Mouse (Mus musculus) liver, embryonic 16.5 days (tissue): ENCODE measurements at regions not wholly inside any gene's neighbourhood (a gene's known extent, or its start where the extent isn't known, plus 50 kb on each side); places are given as distances from the start of the nearest gene placed in this dataset.

ENCODE experiments used
- ATAC-seq: fragments of 200-750 bp; cut with Nextera tagmentation; 2 replicates; pipeline ENCODE4 v1.8.0; 2017; ENCODE audit warnings: low read depth, mild to moderate bottlenecking, moderate number of reproducible peaks, moderate library complexity
- H3K27ac ChIP-seq: fragments of 300-500 bp; sonication (generic); 2 replicates; pipeline ENCODE4 v1.5.1; 2014; ENCODE audit warnings: mild to moderate bottlenecking, low read length
- H3K27me3 ChIP-seq: fragments of 300-500 bp; sonication (generic); 2 replicates; pipeline ENCODE4 v1.6.1; 2014; ENCODE audit warnings: low read depth, low read length, mixed read lengths; ENCODE audit not compliant: control insufficient read depth, insufficient read depth
- H3K36me3 ChIP-seq: fragments of 300-500 bp; sonication (generic); 2 replicates; pipeline ENCODE4 v1.6.1; 2014; ENCODE audit warnings: mild to moderate bottlenecking; ENCODE audit not compliant: control insufficient read depth, insufficient read depth
- H3K4me1 ChIP-seq: fragments of 300-500 bp; sonication (generic); 2 replicates; pipeline ENCODE4 v1.6.1; 2014; ENCODE audit warnings: low read depth, low read length, mixed read lengths; ENCODE audit not compliant: control insufficient read depth
- H3K4me2 ChIP-seq: fragments of 300-500 bp; sonication (generic); 2 replicates; pipeline ENCODE4 v1.6.1; 2014; ENCODE audit warnings: low read depth, low read length, mixed read lengths
- H3K4me3 ChIP-seq: fragments of 300-500 bp; sonication (generic); 2 replicates; pipeline ENCODE4 v1.5.1; 2014; ENCODE audit warnings: low read depth, mild to moderate bottlenecking, low read length
- H3K9ac ChIP-seq: fragments of 300-500 bp; sonication (generic); 2 replicates; pipeline ENCODE4 v1.6.1; 2014; ENCODE audit warnings: low read depth, low read length
- H3K9me3 ChIP-seq: fragments of 300-500 bp; sonication (generic); replicated peaks from 2 replicates; pipeline ENCODE4 v1.6.1; 2016; ENCODE audit warnings: low read length; ENCODE audit not compliant: control insufficient read depth
- WGBS: fragments of 180-500 bp; shearing (Covaris S2); extraction: QIAGEN DNeasy Blood & Tissue Kit; methylation state at CpG from one replicate; pipeline ENCODE4 v1.1.7; 2014; ENCODE audit not compliant: insufficient replicate concordance; 5-methylcytosine and 5-hydroxymethylcytosine counted together

GRCm38 (mm10) chr16:5445776-5446175 lies 190.0 kb upstream of the Eef2kmt start:
- H3K9ac ChIP-seq: no peak overlapping the region
- no peaks in the 10 kb centered on the region for H3K9me3 ChIP-seq
- no peak overlapping the region for H3K4me3 ChIP-seq
- H3K36me3 ChIP-seq: no peaks in the 10 kb centered on the region
- no peak overlapping the region for H3K27ac ChIP-seq
- H3K4me2 ChIP-seq: no peak overlapping the region
- no peak for ATAC-seq
- no peaks in the 10 kb centered on the region for H3K27me3 ChIP-seq
- H3K4me1 ChIP-seq: no peaks in the 10 kb centered on the region
- WGBS: 37% methylated on average over 6 of the region's 6 CpGs

- no peak overlapping the region for H3K27ac ChIP-seq
Measured at GRCm38 (mm10) chr16:5444785-5445184, 189.0 kb upstream of the Eef2kmt start.

DNA sequence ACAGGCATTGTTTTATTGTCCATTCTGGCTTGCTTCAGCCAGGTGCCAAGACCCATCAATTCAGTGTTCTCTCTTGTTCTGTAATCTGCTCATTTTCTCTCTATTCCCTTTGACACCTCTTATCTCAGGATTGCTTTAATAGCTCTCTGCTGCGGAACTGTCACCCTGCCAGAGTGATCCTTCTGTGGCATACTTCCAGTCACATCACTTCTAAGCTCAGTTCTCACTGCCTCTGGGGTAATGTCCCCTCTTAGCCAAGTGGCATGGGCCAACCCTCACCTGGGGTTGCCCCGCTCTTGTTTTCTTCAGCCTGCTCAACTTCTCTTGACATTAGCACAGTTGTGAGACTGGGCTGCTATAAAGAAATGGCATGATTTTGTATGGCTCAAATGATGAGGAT lies 183.9 kb upstream of the Eef2kmt start:
- H3K9ac ChIP-seq: no peak overlapping the region
- H3K9me3 ChIP-seq: no peaks in the 10 kb centered on the region
- H3K4me1 ChIP-seq: no peaks in the 10 kb centered on the region
- H3K27ac ChIP-seq: no peak overlapping the region
- ATAC-seq: no peak
- no peaks in the 10 kb centered on the region for H3K27me3 ChIP-seq
- 61% methylated on average over 2 of the region's 2 CpGs for WGBS
- H3K4me2 ChIP-seq: no peak overlapping the region
- H3K4me3 ChIP-seq: no peak overlapping the region
- no peaks in the 10 kb centered on the region for H3K36me3 ChIP-seq

More at GRCm38 (mm10) chr16:5444785-5445184, 189.0 kb upstream of the Eef2kmt start:
- Histone ChIP-seq H3K4me2 (no peak overlapping the region), H3K4me3 (no peak overlapping the region), H3K9ac (no peak overlapping the region), H3K36me3 (no peaks in the 10 kb centered on the region), H3K4me1 (no peaks in the 10 kb centered on the region), H3K9me3 (no peaks in the 10 kb centered on the region), H3K27me3 (no peaks in the 10 kb centered on the region)
- 11% methylated on average over 2 of the region's 2 CpGs for WGBS
- no peak for ATAC-seq

DNA sequence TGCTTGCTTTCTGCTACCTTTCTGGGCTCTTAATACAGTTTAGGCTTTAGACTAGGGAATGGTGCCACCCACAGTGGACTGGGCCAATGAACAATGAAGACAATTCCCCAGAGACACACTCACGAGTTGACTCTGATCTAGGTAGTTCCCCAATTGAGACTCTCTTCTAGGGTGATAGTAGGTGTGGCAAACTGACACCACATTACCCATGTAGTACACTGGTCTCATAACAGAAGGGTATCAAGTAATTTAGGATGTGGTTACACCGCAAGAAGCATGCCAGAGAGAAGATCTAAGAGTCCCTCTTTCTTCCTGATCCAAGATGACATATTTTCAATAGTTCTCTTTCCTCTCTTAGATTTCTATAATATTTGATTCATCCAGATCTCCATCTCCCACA lies 182.6 kb upstream of the Eef2kmt start:
- H3K27ac ChIP-seq: no peak overlapping the region
- H3K4me1 ChIP-seq: no peaks in the 10 kb centered on the region
- H3K9ac ChIP-seq: no peak overlapping the region
- 43% methylated on average over 2 of the region's 2 CpGs for WGBS
- no peaks in the 10 kb centered on the region for H3K27me3 ChIP-seq
- H3K36me3 ChIP-seq: no peaks in the 10 kb centered on the region
- no peak overlapping the region for H3K4me3 ChIP-seq
- H3K4me2 ChIP-seq: no peak overlapping the region
- H3K9me3 ChIP-seq: no peaks in the 10 kb centered on the region
- no peak for ATAC-seq

DNA sequence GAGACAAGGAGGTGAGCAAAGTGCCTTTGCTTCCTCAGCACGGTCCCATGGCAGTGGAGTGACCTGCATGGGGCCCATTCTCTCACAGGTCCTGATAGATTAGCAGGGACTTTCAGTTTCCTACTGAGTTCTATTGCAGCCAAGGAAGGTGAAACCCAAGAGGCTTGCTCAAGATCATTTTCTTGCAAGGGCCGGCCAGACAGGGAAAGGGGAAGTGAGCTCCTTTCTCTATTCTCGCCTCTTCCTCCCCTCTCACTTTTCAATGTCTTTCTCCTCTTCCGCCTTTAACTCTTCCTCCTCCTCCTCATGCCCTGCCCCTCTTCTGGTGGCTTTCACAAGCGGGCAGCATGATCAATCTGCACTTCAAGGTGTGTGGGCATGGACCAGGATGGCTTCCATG lies 175.9 kb upstream of the Eef2kmt start:
- Histone ChIP-seq H3K4me3 (no peak overlapping the region), H3K27ac (no peak overlapping the region), H3K4me1 (no peaks in the 10 kb centered on the region), H3K9ac (no peak overlapping the region), H3K9me3 (no peaks in the 10 kb centered on the region), H3K4me2 (no peak overlapping the region), H3K36me3 (no peaks in the 10 kb centered on the region), H3K27me3 (no peaks in the 10 kb centered on the region)
- 11% methylated on average over 5 of the region's 5 CpGs for WGBS
- no peak for ATAC-seq

DNA sequence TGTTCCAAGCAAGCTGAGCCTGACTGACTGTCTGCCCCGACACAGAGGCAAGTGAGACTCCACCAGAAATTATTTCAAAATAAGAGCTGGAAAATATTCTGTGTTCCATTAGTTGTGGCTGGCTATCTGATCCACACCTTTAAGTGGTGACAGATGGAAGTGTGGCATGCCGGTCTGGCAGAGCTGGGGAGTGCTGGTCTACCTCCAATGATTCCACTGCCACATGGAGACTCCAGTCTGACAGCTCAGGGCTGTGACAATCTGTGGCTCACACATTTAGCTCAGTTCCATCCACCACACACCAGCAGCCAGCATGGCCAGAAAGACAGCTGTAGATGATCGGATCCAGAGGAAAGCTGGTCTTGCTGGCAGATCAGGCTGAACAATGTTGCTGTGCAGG lies 175.3 kb upstream of the Eef2kmt start:
- 57% methylated on average over 3 of the region's 3 CpGs for WGBS

DNA sequence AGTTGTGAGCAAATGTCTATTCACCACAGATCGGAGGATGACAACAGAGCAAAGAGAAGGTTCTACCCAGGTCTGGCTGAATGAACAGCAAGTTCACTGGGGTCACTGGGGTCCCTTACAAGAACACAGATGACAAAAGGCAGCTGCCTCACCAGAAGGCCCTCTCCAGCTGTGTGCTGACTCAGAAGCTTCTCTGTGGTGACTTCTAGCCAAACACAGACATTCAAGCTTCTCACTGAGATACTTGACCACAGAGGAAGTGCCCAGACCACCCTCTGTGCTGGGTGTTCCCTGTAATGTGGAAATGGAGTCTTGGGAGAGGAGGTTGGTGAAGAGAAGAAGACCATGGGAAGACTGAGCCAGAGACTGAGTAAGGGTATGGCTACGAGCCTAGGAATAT lies 173.7 kb upstream of the Eef2kmt start:
- Histone ChIP-seq H3K36me3 (no peaks in the 10 kb centered on the region), H3K4me1 (no peaks in the 10 kb centered on the region), H3K9me3 (no peaks in the 10 kb centered on the region), H3K27me3 (no peaks in the 10 kb centered on the region), H3K9ac (no peak overlapping the region), H3K4me2 (no peak overlapping the region), H3K27ac (no peak overlapping the region), H3K4me3 (no peak overlapping the region)
- 32% methylated on average over 2 of the region's 2 CpGs for WGBS
- no peak for ATAC-seq

More for the DNA sequence above, 175.3 kb upstream of the Eef2kmt start:
- H3K36me3 ChIP-seq: no peaks in the 10 kb centered on the region
- H3K27me3 ChIP-seq: no peaks in the 10 kb centered on the region
- H3K9me3 ChIP-seq: no peaks in the 10 kb centered on the region
- H3K27ac ChIP-seq: no peak overlapping the region
- no peak for ATAC-seq
- H3K9ac ChIP-seq: no peak overlapping the region
- H3K4me1 ChIP-seq: no peaks in the 10 kb centered on the region
- H3K4me3 ChIP-seq: no peak overlapping the region
- no peak overlapping the region for H3K4me2 ChIP-seq

DNA sequence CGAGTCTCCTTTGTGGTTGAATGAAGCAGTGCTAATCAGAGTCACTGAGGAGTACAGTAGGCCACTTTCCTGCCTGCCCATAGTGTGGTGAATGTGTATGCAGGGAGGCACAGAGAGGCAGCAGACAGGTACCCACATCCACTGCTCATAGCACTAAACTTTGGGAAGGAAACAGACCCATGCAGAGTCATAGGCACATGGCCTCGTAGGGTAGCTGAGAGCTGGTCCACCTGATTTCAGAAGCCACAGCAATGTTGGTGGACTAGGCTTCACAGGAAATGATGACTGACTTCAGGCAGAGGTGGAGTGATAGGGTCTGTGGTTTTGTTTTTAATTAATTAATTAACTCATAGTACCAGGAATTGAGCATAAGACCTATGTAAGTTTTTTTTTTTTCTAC lies 170.1 kb upstream of the Eef2kmt start:
- Histone ChIP-seq H3K36me3 (no peaks in the 10 kb centered on the region), H3K4me2 (no peak overlapping the region), H3K27me3 (no peaks in the 10 kb centered on the region), H3K4me1 (no peaks in the 10 kb centered on the region), H3K9me3 (no peaks in the 10 kb centered on the region), H3K4me3 (no peak overlapping the region), H3K9ac (no peak overlapping the region), H3K27ac (no peak overlapping the region)
- WGBS: 41% methylated on average over 2 of the region's 2 CpGs
- ATAC-seq: no peak

DNA sequence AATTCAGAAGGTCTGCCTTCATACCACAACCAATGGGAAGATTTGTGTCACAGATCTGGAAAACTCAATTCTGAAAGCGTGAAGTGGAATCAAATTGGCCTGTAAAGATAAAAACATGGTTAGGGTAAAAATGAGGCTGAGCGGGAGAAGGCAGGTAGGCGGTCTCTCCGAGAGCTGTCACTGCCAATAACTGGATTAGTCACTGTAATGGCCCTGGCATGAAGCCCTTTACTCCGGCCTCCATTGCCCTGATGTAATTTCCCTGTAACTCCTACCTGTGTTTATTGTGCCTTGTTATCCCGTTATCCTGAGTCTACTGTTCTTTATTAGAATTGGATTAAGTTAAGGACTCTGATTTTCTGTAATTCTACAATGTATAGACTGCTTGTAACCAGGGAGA lies 166.3 kb upstream of the Eef2kmt start:
- Histone ChIP-seq H3K4me2 (no peak overlapping the region), H3K27me3 (no peaks in the 10 kb centered on the region), H3K9ac (no peak overlapping the region), H3K4me3 (no peak overlapping the region), H3K27ac (no peak overlapping the region), H3K4me1 (no peaks in the 10 kb centered on the region), H3K36me3 (no peaks in the 10 kb centered on the region), H3K9me3 (no peaks in the 10 kb centered on the region)
- no peak for ATAC-seq
- WGBS: 73% methylated on average over 6 of the region's 6 CpGs

DNA sequence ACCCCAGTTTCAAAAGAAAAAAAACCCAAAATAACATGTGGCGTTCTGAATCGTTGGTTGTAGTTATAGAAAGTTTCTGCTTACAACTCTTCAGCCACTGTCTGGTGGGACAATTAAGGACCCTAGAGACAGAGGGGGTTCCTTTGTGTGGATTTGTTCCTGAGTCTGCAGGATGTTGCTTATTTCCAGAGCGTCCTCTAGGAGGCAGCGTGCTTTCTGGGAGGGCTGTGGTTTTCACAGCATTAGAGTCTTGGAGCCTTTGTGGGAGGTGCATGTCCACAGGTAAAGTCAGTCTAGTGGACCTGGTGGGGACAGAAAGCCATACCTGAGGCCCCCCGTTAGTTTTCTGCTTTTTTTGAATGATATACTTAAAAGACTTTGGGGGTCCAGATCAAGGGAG lies 165.8 kb upstream of the Eef2kmt start:
- Histone ChIP-seq H3K27ac (no peak overlapping the region), H3K4me1 (no peaks in the 10 kb centered on the region), H3K9ac (no peak overlapping the region), H3K4me3 (no peak overlapping the region), H3K27me3 (no peaks in the 10 kb centered on the region), H3K9me3 (no peaks in the 10 kb centered on the region), H3K36me3 (no peaks in the 10 kb centered on the region), H3K4me2 (no peak overlapping the region)
- ATAC-seq: no peak
- 55% methylated on average over 5 of the region's 5 CpGs for WGBS
